Mouse (Mus musculus) neural tube, embryonic 12.5 days (tissue): ENCODE results near the gene Bsdc1. TPM values are rescaled to one million over a fixed set of nuclear protein-coding genes. Genes with fewer than 3 reads are reported as not detected.

Experiments used
- ATAC-seq: fragments of 200-750 bp; cut with Nextera tagmentation; 2 replicates; pipeline ENCODE4 v1.8.0; 2017; ENCODE audit warnings: low read depth, mild to moderate bottlenecking, moderate TSS enrichment, moderate library complexity; ENCODE audit not compliant: low FRiP score
- H3K27ac ChIP-seq: fragments of 300-500 bp; sonication (generic); 2 replicates; pipeline ENCODE4 v1.5.1; 2016
- H3K27me3 ChIP-seq: fragments of 300-500 bp; sonication (generic); replicated peaks from 2 replicates; pipeline ENCODE4 v1.6.1; 2016; ENCODE audit warnings: mild to moderate bottlenecking
- H3K36me3 ChIP-seq: fragments of 300-500 bp; sonication (generic); 2 replicates; pipeline ENCODE4 v1.6.1; 2016; ENCODE audit warnings: mild to moderate bottlenecking
- H3K4me1 ChIP-seq: fragments of 300-500 bp; sonication (generic); 2 replicates; pipeline ENCODE4 v1.6.1; 2016
- H3K4me2 ChIP-seq: fragments of 300-500 bp; sonication (generic); replicated peaks from 2 replicates; pipeline ENCODE4 v1.6.1; 2016; ENCODE audit warnings: mild to moderate bottlenecking
- H3K4me3 ChIP-seq: fragments of 300-500 bp; sonication (generic); 2 replicates; pipeline ENCODE4 v1.5.1; 2016
- H3K9ac ChIP-seq: fragments of 300-500 bp; sonication (generic); 2 replicates; pipeline ENCODE4 v1.6.1; 2016; ENCODE audit warnings: mild to moderate bottlenecking
- H3K9me3 ChIP-seq: fragments of 300-500 bp; sonication (generic); 2 replicates; pipeline ENCODE4 v1.6.1; 2016; ENCODE audit warnings: mild to moderate bottlenecking
- WGBS: fragments of 180-500 bp; shearing (Covaris S2); methylation state at CpG from one replicate; pipeline ENCODE4 v1.1.7; 2016; 5-methylcytosine and 5-hydroxymethylcytosine counted together
- polyA plus RNA-seq: library from polyadenylated mRNA; unstranded; fragments of >200 nt; fragmentation: Nextera tagmentation; extraction: Ambion mirVana; gene quantifications from 2 replicates; pipeline ENCODE4 v1.2.1, GENCODE M21; 2016

The Bsdc1 gene
- 31.9 and 33.1 TPM in 2 replicates for polyA plus RNA-seq

GRCm38 (mm10) chr4:129461183-129461960 lies at the start of gene Bsdc1:
TSS of gene Bsdc1 (plus strand) at chr4:129461581.
- no peaks in the 10 kb centered on the region for H3K27me3 ChIP-seq
- peak within 1 kb of the TSS; percentile 79 for H3K27ac ChIP-seq
- WGBS, result under 1% methylated on average over 46 of the region's 46 CpGs
- peak; percentile 99 for ATAC-seq
- no peaks in the 10 kb centered on the region for H3K9me3 ChIP-seq
- H3K4me1 ChIP-seq, result peaks cover 16% of the 10 kb centered on the region
- H3K36me3 ChIP-seq, result peaks cover 24% of the 10 kb centered on the region
- H3K4me3 ChIP-seq, result peak within 1 kb of the TSS; percentile 91
- peak within 1 kb of the TSS; percentile 78 for H3K4me2 ChIP-seq
- peak within 1 kb of the TSS; percentile 79 for H3K9ac ChIP-seq

GRCm38 (mm10) chr4:129415892-129416291 lies 45.5 kb upstream of the Bsdc1 start:
- Histone ChIP-seq H3K4me1 (no peaks in the 10 kb centered on the region), H3K27ac (no peak overlapping the region)
- no peak for ATAC-seq

GRCm38 (mm10) chr4:129416478-129416877 lies 44.9 kb upstream of the Bsdc1 start:
- Histone ChIP-seq H3K27me3 (no peaks in the 10 kb centered on the region), H3K36me3 (no peaks in the 10 kb centered on the region), H3K9me3 (no peaks in the 10 kb centered on the region), H3K4me1 (no peaks in the 10 kb centered on the region), H3K9ac (no peak overlapping the region), H3K4me2 (no peak overlapping the region), H3K27ac (no peak overlapping the region), H3K4me3 (no peak overlapping the region)
- ATAC-seq, result no peak
- 88% methylated on average over 5 of the region's 5 CpGs for WGBS

More at GRCm38 (mm10) chr4:129415892-129416291, 45.5 kb upstream of the Bsdc1 start:
- H3K9me3 ChIP-seq, result no peaks in the 10 kb centered on the region
- H3K9ac ChIP-seq, result no peak overlapping the region
- WGBS, result 92% methylated on average over 5 of the region's 5 CpGs
- H3K4me3 ChIP-seq, result no peak overlapping the region
- H3K4me2 ChIP-seq, result no peak overlapping the region
- no peaks in the 10 kb centered on the region for H3K27me3 ChIP-seq
- no peaks in the 10 kb centered on the region for H3K36me3 ChIP-seq

GRCm38 (mm10) chr4:129418321-129418720 lies 43.1 kb upstream of the Bsdc1 start:
- Histone ChIP-seq H3K9me3 (no peaks in the 10 kb centered on the region), H3K4me1 (no peaks in the 10 kb centered on the region), H3K27ac (no peak overlapping the region), H3K9ac (no peak overlapping the region), H3K4me2 (no peak overlapping the region), H3K36me3 (no peaks in the 10 kb centered on the region), H3K27me3 (no peaks in the 10 kb centered on the region), H3K4me3 (no peak overlapping the region)
- ATAC-seq, result no peak
- WGBS, result 78% methylated on average over 5 of the region's 5 CpGs

GRCm38 (mm10) chr4:129440340-129441063 lies 20.9 kb upstream of the Bsdc1 start, which contains the start of gene Zbtb8b:
TSS of gene Zbtb8b (minus strand) at chr4:129440853.
- Histone ChIP-seq H3K4me2 (peak within 1 kb of the TSS; percentile 64), H3K27me3 (peaks cover 41% of the 10 kb centered on the region), H3K36me3 (no peaks in the 10 kb centered on the region), H3K9ac (peak within 1 kb of the TSS; percentile 56), H3K4me3 (peak within 1 kb of the TSS; percentile 45), H3K27ac (no peak within 1 kb of the TSS), H3K4me1 (peaks cover 7% of the 10 kb centered on the region), H3K9me3 (no peaks in the 10 kb centered on the region)
- peak; percentile 93 for ATAC-seq
- WGBS, result 2% methylated on average over 33 of the region's 33 CpGs

- peaks cover 7% of the 10 kb centered on the region for H3K4me1 ChIP-seq
- H3K4me2 ChIP-seq, result peak overlapping the region; percentile 64; the same call in 1 of the 2 replicates
- no peak overlapping the region for H3K9ac ChIP-seq
- no peak for ATAC-seq
- no peak overlapping the region for H3K27ac ChIP-seq
- H3K9me3 ChIP-seq, result no peaks in the 10 kb centered on the region
- WGBS, result 23% methylated on average over 6 of the region's 6 CpGs
- no peak overlapping the region for H3K4me3 ChIP-seq
- H3K27me3 ChIP-seq, result peaks cover 41% of the 10 kb centered on the region
- H3K36me3 ChIP-seq, result no peaks in the 10 kb centered on the region
Measured at GRCm38 (mm10) chr4:129441145-129441544, 20.2 kb upstream of the Bsdc1 start.

GRCm38 (mm10) chr4:129447360-129447759 lies 14.0 kb upstream of the Bsdc1 start:
- no peaks in the 10 kb centered on the region for H3K4me1 ChIP-seq
- H3K27me3 ChIP-seq, result peaks cover 9% of the 10 kb centered on the region; the same call in 1 of the 2 replicates
- 89% methylated on average over 8 of the region's 8 CpGs for WGBS
- no peak overlapping the region for H3K27ac ChIP-seq
- H3K36me3 ChIP-seq, result no peaks in the 10 kb centered on the region
- no peak for ATAC-seq
- no peak overlapping the region for H3K4me2 ChIP-seq
- no peaks in the 10 kb centered on the region for H3K9me3 ChIP-seq
- H3K9ac ChIP-seq, result no peak overlapping the region
- no peak overlapping the region for H3K4me3 ChIP-seq

- no peaks in the 10 kb centered on the region for H3K9me3 ChIP-seq
- no peaks in the 10 kb centered on the region for H3K36me3 ChIP-seq
- 90% methylated on average over 11 of the region's 11 CpGs for WGBS
- peaks cover 3% of the 10 kb centered on the region; the same call in 1 of the 2 replicates for H3K27me3 ChIP-seq
- ATAC-seq, result no peak
- H3K9ac ChIP-seq, result no peak overlapping the region
- H3K4me1 ChIP-seq, result no peaks in the 10 kb centered on the region
- no peak overlapping the region for H3K27ac ChIP-seq
- no peak overlapping the region for H3K4me3 ChIP-seq
- H3K4me2 ChIP-seq, result no peak overlapping the region
Measured at GRCm38 (mm10) chr4:129447778-129448563, 13.4 kb upstream of the Bsdc1 start.

- 87% methylated on average over 6 of the region's 6 CpGs for WGBS
- ATAC-seq, result no peak
- Histone ChIP-seq H3K9ac (no peak overlapping the region), H3K27me3 (no peaks in the 10 kb centered on the region), H3K36me3 (no peaks in the 10 kb centered on the region), H3K4me3 (no peak overlapping the region), H3K27ac (no peak overlapping the region), H3K4me1 (no peaks in the 10 kb centered on the region), H3K4me2 (no peak overlapping the region), H3K9me3 (no peaks in the 10 kb centered on the region)
Measured at GRCm38 (mm10) chr4:129448713-129449112, 12.7 kb upstream of the Bsdc1 start.

GRCm38 (mm10) chr4:129450851-129451250 lies 10.5 kb upstream of the Bsdc1 start:
- H3K36me3 ChIP-seq, result no peaks in the 10 kb centered on the region
- no peak overlapping the region for H3K4me2 ChIP-seq
- no peak overlapping the region for H3K9ac ChIP-seq
- H3K4me1 ChIP-seq, result no peaks in the 10 kb centered on the region
- WGBS, result 74% methylated on average over 2 of the region's 2 CpGs
- H3K27ac ChIP-seq, result no peak overlapping the region
- no peaks in the 10 kb centered on the region for H3K9me3 ChIP-seq
- ATAC-seq, result no peak
- no peak overlapping the region for H3K4me3 ChIP-seq
- H3K27me3 ChIP-seq, result no peaks in the 10 kb centered on the region

- no peak overlapping the region for H3K4me3 ChIP-seq
- no peak overlapping the region for H3K27ac ChIP-seq
- H3K9me3 ChIP-seq, result no peaks in the 10 kb centered on the region
- H3K36me3 ChIP-seq, result no peaks in the 10 kb centered on the region
- ATAC-seq, result no peak
- H3K27me3 ChIP-seq, result no peaks in the 10 kb centered on the region
- H3K4me2 ChIP-seq, result no peak overlapping the region
- H3K9ac ChIP-seq, result no peak overlapping the region
- 88% methylated on average over 15 of the region's 15 CpGs for WGBS
- no peaks in the 10 kb centered on the region for H3K4me1 ChIP-seq
Measured at GRCm38 (mm10) chr4:129451471-129452169, 9.8 kb upstream of the Bsdc1 start.
